Mouse (Mus musculus) CH12.LX (cell line): ENCODE data around the gene Slc6a3. TPM values are rescaled to one million over a fixed set of nuclear protein-coding genes. Genes with fewer than 3 reads are reported as not detected.

Experiments used
- DNase-seq: peaks from one replicate; pipeline ENCODE4 v3.0.0-alpha.2; 2013; ENCODE audit errors: extremely low read depth
- H3K27ac ChIP-seq: 2 replicates; pipeline ENCODE4 v1.5.1; 2012; ENCODE audit warnings: low read depth, mild to moderate bottlenecking, control low read depth, moderate library complexity; ENCODE audit not compliant: insufficient read depth
- H3K27me3 ChIP-seq: replicated peaks from 2 replicates; pipeline ENCODE3; 2012; ENCODE audit warnings: inconsistent platforms
- H3K36me3 ChIP-seq, 2 experiments: replicated peaks in 1 of 2; 2 replicates each; pipeline versions ENCODE3 to v1.6.1; 2012; ENCODE audit warnings: inconsistent platforms in 1 of 2, low read length in 1 of 2, mild to moderate bottlenecking in 1 of 2, mixed read lengths in 1 of 2, moderate library complexity in 1 of 2; ENCODE audit not compliant: control insufficient read depth in 1 of 2, insufficient read depth in 1 of 2
- H3K4me1 ChIP-seq, 2 experiments: 2 replicates each; pipeline ENCODE4 v1.6.1; 2012; ENCODE audit warnings: inconsistent platforms in 1 of 2, moderate library complexity in 1 of 2; ENCODE audit not compliant: insufficient read depth in 2 of 2, control insufficient read depth in 1 of 2
- H3K4me2 ChIP-seq: 2 replicates; pipeline ENCODE4 v1.6.1; 2012; ENCODE audit warnings: low read depth, mild to moderate bottlenecking, control low read depth; ENCODE audit not compliant: poor library complexity, insufficient read depth, severe bottlenecking
- H3K4me3 ChIP-seq, 3 experiments: fragments of 150-350 bp in 1 of 3; sonication (generic) in 1 of 3; replicated peaks in 1 of 3; 2 replicates each; pipeline versions ENCODE3 to v1.5.1; 2011 to 2012; ENCODE audit warnings: low read depth in 2 of 3, low read length in 2 of 3, mild to moderate bottlenecking in 2 of 3, moderate library complexity in 2 of 3, control low read depth in 1 of 3, improper control_type of control experiment in 1 of 3, inconsistent platforms in 1 of 3, mixed read lengths in 1 of 3; ENCODE audit not compliant: poor library complexity in 1 of 3
- H3K79me2 ChIP-seq: replicated peaks from 2 replicates; pipeline ENCODE4 v1.6.1; 2012; ENCODE audit warnings: mild to moderate bottlenecking, moderate library complexity; ENCODE audit not compliant: control insufficient read depth, poor library complexity, insufficient read depth, severe bottlenecking; ENCODE audit errors: extremely low read depth
- H3K9ac ChIP-seq: 2 replicates; pipeline ENCODE4 v1.6.1; 2012; ENCODE audit warnings: low read depth, mild to moderate bottlenecking, control low read depth, moderate library complexity; ENCODE audit not compliant: insufficient read depth
- H3K9me3 ChIP-seq: replicated peaks from 2 replicates; pipeline ENCODE3; 2012; ENCODE audit warnings: low read length, inconsistent platforms, mixed read lengths
- CTCF ChIP-seq, 2 experiments: IDR thresholded peaks in 1 of 2; conservative IDR thresholded peaks in 1 of 2; 2 replicates each; pipeline ENCODE4 v1.5.1; 2011 to 2012; ENCODE audit warnings: low read depth in 2 of 2, low read length in 2 of 2, improper control_type of control experiment in 1 of 2, inconsistent platforms in 1 of 2, mild to moderate bottlenecking in 1 of 2, moderate library complexity in 1 of 2
- E2F4 ChIP-seq: IDR thresholded peaks from 2 replicates; pipeline ENCODE4 v1.6.1; 2011; ENCODE audit warnings: low read depth, low read length, improper control_type of control experiment; ENCODE audit not compliant: insufficient replicate concordance
- ELF1 ChIP-seq: IDR thresholded peaks from 2 replicates; pipeline ENCODE4 v1.6.1; 2014; ENCODE audit warnings: low read depth, mild to moderate bottlenecking, inconsistent platforms, low read length, improper control_type of control experiment
- EP300 ChIP-seq: IDR thresholded peaks from 2 replicates; pipeline ENCODE4 v1.6.1; 2011; ENCODE audit warnings: low read length, improper control_type of control experiment
- HCFC1 ChIP-seq: IDR thresholded peaks from 2 replicates; pipeline ENCODE4 v1.6.1; 2012; ENCODE audit warnings: low read depth, mild to moderate bottlenecking, inconsistent platforms, low read length, improper control_type of control experiment
- JUND ChIP-seq: conservative IDR thresholded peaks from 2 replicates; pipeline ENCODE4 v1.6.1; 2011; ENCODE audit warnings: low read depth, low read length, improper control_type of control experiment
- MAFK ChIP-seq: IDR thresholded peaks from 2 replicates; pipeline ENCODE4 v1.6.1; 2011; ENCODE audit warnings: low read length, improper control_type of control experiment; ENCODE audit not compliant: insufficient replicate concordance
- MAX ChIP-seq: IDR thresholded peaks from 2 replicates; pipeline ENCODE4 v1.6.1; 2011; ENCODE audit warnings: low read length, improper control_type of control experiment
- MYC ChIP-seq: IDR thresholded peaks from 2 replicates; pipeline ENCODE4 v1.6.1; 2011; ENCODE audit warnings: low read depth, mild to moderate bottlenecking, improper control_type of control experiment, low read length
- POLR2A ChIP-seq: IDR thresholded peaks from 2 replicates; pipeline ENCODE4 v1.6.1; 2011; ENCODE audit warnings: low read depth, mild to moderate bottlenecking, improper control_type of control experiment, low read length
- RAD21 ChIP-seq: IDR thresholded peaks from 2 replicates; pipeline ENCODE4 v1.6.1; 2011; ENCODE audit warnings: low read depth, mild to moderate bottlenecking, low read length, improper control_type of control experiment, moderate library complexity
- RCOR1 ChIP-seq: conservative IDR thresholded peaks from 2 replicates; pipeline ENCODE4 v1.6.1; 2012; ENCODE audit warnings: low read depth, mild to moderate bottlenecking, inconsistent platforms, low read length, improper control_type of control experiment
- UBTF ChIP-seq: IDR thresholded peaks from 2 replicates; pipeline ENCODE4 v1.6.1; 2012; ENCODE audit warnings: low read depth, mild to moderate bottlenecking, inconsistent platforms, low read length, improper control_type of control experiment, moderate library complexity
- USF1 ChIP-seq: IDR thresholded peaks from 2 replicates; pipeline ENCODE4 v1.6.1; 2014; ENCODE audit warnings: low read depth, mild to moderate bottlenecking, inconsistent platforms, low read length, improper control_type of control experiment
- ZC3H11A ChIP-seq: IDR thresholded peaks from 2 replicates; pipeline ENCODE4 v1.6.1; 2012; ENCODE audit warnings: low read depth, mild to moderate bottlenecking, inconsistent platforms, low read length, improper control_type of control experiment
- ZKSCAN1 ChIP-seq: IDR thresholded peaks from 2 replicates; pipeline ENCODE4 v1.6.1; 2012; ENCODE audit warnings: low read depth, inconsistent platforms, low read length, improper control_type of control experiment, borderline replicate concordance
- ZNF384 ChIP-seq: IDR thresholded peaks from 2 replicates; pipeline ENCODE4 v1.6.1; 2012; ENCODE audit warnings: low read depth, low read length, improper control_type of control experiment, inconsistent platforms
- dilution Hi-C: fragments of 300-500 bp; cut with MboI; formaldehyde crosslinking; loops from 2 replicates; pipeline ENCODE4 v1.14.3; 2020; ENCODE audit warnings: low sequenced_read_pairs; ENCODE audit not compliant: extremely low pct_unique_long_range_greater_than_20kb, extremely low pct_ligation_motif_present
- in situ Hi-C: fragments of 300-500 bp; cut with MboI; formaldehyde crosslinking; loops from 3 replicates; pipeline ENCODE4 v1.14.3; 2019; ENCODE audit warnings: low sequenced_read_pairs, low pct_ligation_motif_present, low pct_unique_long_range_greater_than_20kb, mixed read lengths
- polyA plus RNA-seq: library from polyadenylated mRNA; unstranded; fragments of >175 nt; gene quantifications from 2 replicates; pipeline ENCODE4 v1.2.1, GENCODE M21; 2012; ENCODE audit warnings: low read depth; ENCODE audit not compliant: insufficient read length
- total RNA-seq, 2 experiments: library from RNA; depleted of rRNA; stranded (reverse); fragments of 300-350 nt in 1 of 2; fragments of >200 nt in 1 of 2; gene quantifications; 2 replicates each; pipeline ENCODE4 v1.2.3; 2012 to 2014

The Slc6a3 gene
- total and polyA plus RNA-seq, 3 experiments, result not detected

DNA sequence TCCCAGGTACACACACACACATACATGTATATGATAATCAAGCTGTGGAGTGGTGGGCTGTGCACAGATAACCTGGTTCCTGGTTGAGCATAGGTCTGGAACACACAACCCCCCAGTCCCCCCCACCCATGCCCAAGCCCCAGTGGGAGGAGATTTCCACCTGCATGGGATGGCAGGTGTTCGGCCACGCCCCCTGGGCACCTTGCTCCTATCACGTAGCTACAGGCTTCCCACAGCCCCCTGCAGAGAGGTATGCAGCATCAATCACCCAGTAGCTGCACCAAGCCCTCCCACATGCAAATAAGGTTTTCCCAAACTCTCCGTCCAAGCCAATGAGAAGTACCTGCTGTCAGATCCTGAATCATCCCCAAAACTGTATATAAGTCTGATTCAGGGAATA, 19.7 kb upstream of the Slc6a3 start:
- Histone ChIP-seq H3K9me3 (no peaks in the 10 kb centered on the region), H3K4me2 (no peak overlapping the region), H3K27me3 (peaks cover 5% of the 10 kb centered on the region), H3K4me3 (no peak overlapping the region), H3K4me1 (no peaks in the 10 kb centered on the region), H3K36me3 (peaks cover 31 to 52% of the 10 kb centered on the region in 2 experiments), H3K27ac (no peak overlapping the region), H3K9ac (no peak overlapping the region), H3K79me2 (no peaks in the 10 kb centered on the region)
- no peak for DNase-seq
- TF ChIP-seq RCOR1, result no peak
- TF ChIP-seq RAD21, result no peak
- no peak for TF ChIP-seq MAFK
- TF ChIP-seq E2F4, result no peak
- no peak for TF ChIP-seq HCFC1
- TF ChIP-seq POLR2A, result no peak
- TF ChIP-seq UBTF, result no peak
- no peak for TF ChIP-seq EP300
- no peak for TF ChIP-seq MYC
- dilution Hi-C loops, result no loop called here
- in situ Hi-C loops, result loop anchor here (10.0 kb wide), 1 partner anchor 108 kb away; the partner anchor contains the start of gene Tert

- H3K9ac ChIP-seq, result no peak overlapping the region
- DNase-seq, result no peak
- H3K27ac ChIP-seq, result no peak overlapping the region
- H3K27me3 ChIP-seq, result peaks cover 85% of the 10 kb centered on the region
- H3K79me2 ChIP-seq, result no peaks in the 10 kb centered on the region
- dilution Hi-C loops (no loop called here), in situ Hi-C loops (no loop called here)
- peaks cover 2 to 11% of the 10 kb centered on the region in 2 experiments; a peak in 2 of 4 replicates for H3K4me1 ChIP-seq
- peaks cover 7% of the 10 kb centered on the region for H3K9me3 ChIP-seq
- TF ChIP-seq ZKSCAN1 (no peak), JUND (no peak), RCOR1 (no peak), HCFC1 (no peak), MAX (no peak), ZC3H11A (no peak), ELF1 (no peak), RAD21 (no peak)
- H3K4me3 ChIP-seq, result no peak overlapping the region
- no peak overlapping the region for H3K4me2 ChIP-seq
- no peaks in the 10 kb centered on the region for H3K36me3 ChIP-seq
Observed at GRCm38 (mm10) chr13:73533716-73534115, 2.8 kb upstream of the Slc6a3 start.

- Histone ChIP-seq H3K4me1 (peaks cover 2 to 11% of the 10 kb centered on the region in 2 experiments; a peak in 2 of 4 replicates), H3K9ac (no peak overlapping the region), H3K4me2 (no peak overlapping the region), H3K9me3 (peaks cover 5% of the 10 kb centered on the region), H3K79me2 (no peaks in the 10 kb centered on the region), H3K4me3 (no peak overlapping the region), H3K36me3 (no peaks in the 10 kb centered on the region), H3K27me3 (peaks cover 85% of the 10 kb centered on the region), H3K27ac (no peak overlapping the region)
- TF ChIP-seq ZNF384 (no peak), ZC3H11A (no peak), CTCF (conservative IDR thresholded peaks at IDR 0.05 in 1 of 2, IDR thresholded peaks at IDR 0.05 in 1 of 2; ENCODE audit: low read depth in 2 of 2, low read length in 2 of 2) (no peak), MAX (no peak), JUND (no peak), USF1 (no peak), POLR2A (no peak)
- DNase-seq, result no peak
- dilution Hi-C loops, result no loop called here
- in situ Hi-C loops, result no loop called here
Observed at GRCm38 (mm10) chr13:73535287-73535686, 1.3 kb upstream of the Slc6a3 start.
